Mouse (Mus musculus) kidney, postnatal 25 days (tissue): ENCODE data around the gene Gm21394.
"Not testable (repeated sequence)": the region's sequence is repeated elsewhere in the genome, so short reads cannot be mapped to it uniquely, and the experiment has no call there.

Source experiments
- DNase-seq, 2 experiments: peaks; one replicate each; pipeline ENCODE4 v3.0.0; 2021; ENCODE audit warnings: mixed read lengths in 2 of 2

Gene Gm21394

DNA sequence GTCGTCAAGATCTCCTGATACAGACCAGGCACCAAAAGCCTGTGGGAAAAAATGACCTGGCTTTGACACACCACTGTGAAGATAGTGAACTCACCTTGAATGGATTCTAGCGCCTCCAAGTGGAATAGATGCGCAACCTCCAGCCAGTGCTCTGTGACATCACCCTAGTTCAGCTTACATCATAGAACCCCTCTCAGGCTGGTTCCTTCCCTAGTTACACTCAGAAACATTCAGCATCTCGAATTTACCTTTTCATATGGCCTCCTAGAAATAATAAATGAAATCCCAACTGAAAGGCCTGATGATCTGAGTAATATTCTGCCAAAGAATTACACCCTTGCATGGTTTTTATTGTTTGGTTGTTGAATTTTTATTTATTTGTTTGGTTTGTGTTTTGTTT lies at the start of gene Gm21394:
Gene Gm21394 (minus strand): TSS at position 101 of the 400 bp plus-strand sequence.
- not testable (repeated sequence) for DNase-seq
